Mouse (Mus musculus) embryonic facial prominence, embryonic 11.5 days (tissue): Measurements from ENCODE around the gene Dppa4. TPM values are rescaled to one million over a fixed set of nuclear protein-coding genes. Genes with fewer than 3 reads are reported as not detected.

Source experiments
- ATAC-seq: fragments of 200-750 bp; cut with Nextera tagmentation; replicated peaks from 2 replicates; pipeline ENCODE4 v1.8.0; 2017; ENCODE audit warnings: low read depth; ENCODE audit not compliant: insufficient number of reproducible peaks, low FRiP score, low TSS enrichment
- DNase-seq: peaks from one replicate; pipeline ENCODE4 v3.0.0-alpha.2; 2015; ENCODE audit warnings: low spot score
- H3K27ac ChIP-seq: fragments of 300-500 bp; sonication (generic); replicated peaks from 2 replicates; pipeline ENCODE4 v1.5.1; 2014; ENCODE audit warnings: mild to moderate bottlenecking, low read depth, low read length, control low read depth
- H3K27me3 ChIP-seq: fragments of 300-500 bp; sonication (generic); 2 replicates; pipeline ENCODE4 v1.6.1; 2014; ENCODE audit warnings: mild to moderate bottlenecking, low read length, moderate library complexity, mixed read lengths; ENCODE audit not compliant: control insufficient read depth, insufficient read depth
- H3K36me3 ChIP-seq: fragments of 300-500 bp; sonication (generic); replicated peaks from 2 replicates; pipeline ENCODE4 v1.6.1; 2014; ENCODE audit warnings: low read depth, mild to moderate bottlenecking, low read length, moderate library complexity, mixed read lengths; ENCODE audit not compliant: control insufficient read depth, insufficient read depth
- H3K4me1 ChIP-seq: fragments of 300-500 bp; sonication (generic); 2 replicates; pipeline ENCODE4 v1.6.1; 2014; ENCODE audit warnings: low read length, mixed read lengths; ENCODE audit not compliant: control insufficient read depth, insufficient read depth
- H3K4me2 ChIP-seq: fragments of 300-500 bp; sonication (generic); 2 replicates; pipeline ENCODE4 v1.6.1; 2014; ENCODE audit warnings: low read depth, mild to moderate bottlenecking, control low read depth, low read length, moderate library complexity
- H3K4me3 ChIP-seq: fragments of 300-500 bp; sonication (generic); 2 replicates; pipeline ENCODE4 v1.5.1; 2014; ENCODE audit warnings: low read depth, low read length, control low read depth
- H3K9ac ChIP-seq: fragments of 300-500 bp; sonication (generic); replicated peaks from 2 replicates; pipeline ENCODE4 v1.6.1; 2014; ENCODE audit warnings: mild to moderate bottlenecking, control low read depth, low read length
- H3K9me3 ChIP-seq: fragments of 300-500 bp; sonication (generic); replicated peaks from 2 replicates; pipeline ENCODE4 v1.6.1; 2016; ENCODE audit warnings: mild to moderate bottlenecking, low read length, inconsistent platforms, mixed read lengths; ENCODE audit not compliant: control insufficient read depth
- WGBS: fragments of 180-500 bp; shearing (Covaris S2); extraction: QIAGEN DNeasy Blood & Tissue Kit; methylation state at CpG from one replicate; pipeline ENCODE4 v1.1.7; 2014; 5-methylcytosine and 5-hydroxymethylcytosine counted together
- polyA plus RNA-seq: library from polyadenylated mRNA; unstranded; fragments of >200 nt; fragmentation: Nextera tagmentation; extraction: Ambion mirVana; gene quantifications from 2 replicates; pipeline ENCODE4 v1.2.1, GENCODE M21; 2014

Dppa4 gene
- polyA plus RNA-seq, 1 experiment from 2014 or later = not detected

DNA sequence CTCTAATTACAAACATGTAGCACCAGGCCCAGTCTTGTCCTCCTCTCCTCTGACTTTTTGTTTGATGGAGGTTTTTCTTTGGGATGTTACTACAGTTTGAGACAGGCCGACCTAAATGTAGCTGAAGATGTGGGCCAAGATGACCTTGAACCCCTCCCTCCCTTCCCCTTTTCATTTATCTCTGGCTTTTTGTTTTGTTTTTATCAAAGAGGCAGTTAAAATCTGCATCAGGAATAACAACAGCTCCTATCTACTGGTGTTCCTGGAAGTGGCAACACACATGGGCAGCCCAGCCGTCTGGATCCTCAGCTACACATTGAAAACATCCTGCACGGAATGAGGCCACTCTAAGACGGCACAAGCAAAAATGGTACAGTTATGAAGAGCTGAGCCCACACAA lies 17.7 kb upstream of the Dppa4 start:
- Histone ChIP-seq H3K36me3 (no peaks in the 10 kb centered on the region), H3K4me2 (no peak overlapping the region), H3K9me3 (no peaks in the 10 kb centered on the region), H3K27me3 (no peaks in the 10 kb centered on the region), H3K27ac (no peak overlapping the region), H3K9ac (no peak overlapping the region), H3K4me1 (no peaks in the 10 kb centered on the region), H3K4me3 (no peak overlapping the region)
- ATAC-seq (no peak), DNase-seq (no peak)
- WGBS = 84% methylated on average over 4 of the region's 4 CpGs

DNA sequence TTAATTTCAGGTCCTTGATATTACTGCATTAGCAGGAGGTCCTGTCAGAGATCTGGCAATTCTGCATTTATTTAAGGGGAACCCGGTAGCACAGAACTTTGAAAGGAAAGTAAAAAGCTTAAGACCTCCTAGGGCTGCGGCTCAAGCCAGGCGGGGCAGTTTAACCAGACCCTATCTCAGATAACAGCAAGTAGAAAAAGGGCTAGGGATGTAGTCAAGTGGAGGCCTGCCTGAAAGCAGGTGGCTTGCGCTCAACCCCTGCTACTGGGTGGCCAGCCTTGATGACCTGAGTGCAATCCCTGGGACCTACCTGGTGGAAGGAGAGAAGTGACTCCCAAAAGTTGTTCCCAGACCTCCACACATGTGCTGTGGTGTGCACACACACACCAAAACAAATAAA lies 6.6 kb upstream of the Dppa4 start:
- 80% methylated on average over 4 of the region's 4 CpGs for WGBS
- H3K4me2 ChIP-seq = no peak overlapping the region
- H3K36me3 ChIP-seq = no peaks in the 10 kb centered on the region
- ATAC-seq (no peak), DNase-seq (no peak)
- H3K9me3 ChIP-seq = no peaks in the 10 kb centered on the region
- no peaks in the 10 kb centered on the region for H3K4me1 ChIP-seq
- H3K27me3 ChIP-seq = no peaks in the 10 kb centered on the region
- no peak overlapping the region for H3K27ac ChIP-seq
- no peak overlapping the region for H3K4me3 ChIP-seq
- H3K9ac ChIP-seq = no peak overlapping the region

DNA sequence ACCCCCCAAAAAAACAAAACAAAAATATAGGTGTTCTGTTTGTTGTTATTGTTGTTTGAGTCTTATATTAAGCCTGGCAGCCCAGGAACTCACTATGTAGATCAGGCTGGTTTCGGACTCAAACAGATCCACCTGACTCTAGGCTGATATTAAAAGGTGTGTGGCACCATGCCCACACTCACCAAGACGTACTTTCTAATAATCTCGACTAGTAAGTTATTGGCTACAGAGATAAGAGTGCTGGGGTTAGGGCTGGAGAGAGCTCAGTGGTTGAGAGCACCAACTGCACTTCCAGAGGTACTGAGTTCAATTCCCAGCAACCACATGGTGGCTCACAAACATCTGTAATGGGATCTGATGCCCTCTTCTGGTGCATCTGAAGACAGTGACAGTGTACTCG lies 2.6 kb upstream of the Dppa4 start:
- Histone ChIP-seq H3K9me3 (no peaks in the 10 kb centered on the region), H3K4me1 (no peaks in the 10 kb centered on the region), H3K9ac (no peak overlapping the region), H3K4me2 (no peak overlapping the region), H3K27me3 (no peaks in the 10 kb centered on the region), H3K27ac (no peak overlapping the region), H3K36me3 (no peaks in the 10 kb centered on the region), H3K4me3 (no peak overlapping the region)
- ATAC-seq (no peak), DNase-seq (no peak)
- 93% methylated on average over 4 of the region's 4 CpGs for WGBS

DNA sequence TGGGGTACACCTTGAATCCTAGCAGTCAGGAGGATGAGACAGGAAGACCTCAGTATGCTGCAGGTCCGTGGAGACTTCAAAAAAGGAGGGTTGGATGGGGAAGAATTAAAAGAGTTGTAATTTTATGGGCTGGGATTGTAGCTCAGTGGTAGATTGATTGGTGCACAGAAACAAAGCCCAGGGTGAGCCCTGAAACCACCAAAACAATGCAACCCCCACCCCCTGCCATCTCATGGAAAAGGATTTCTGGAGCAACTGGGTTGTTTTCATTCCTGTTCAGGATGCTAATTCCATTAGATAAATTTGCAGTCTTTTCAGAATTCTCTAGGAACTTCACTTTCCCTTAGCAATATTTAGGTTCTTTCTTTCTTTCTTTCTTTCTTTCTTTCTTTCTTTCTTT lies 732 bp upstream of the Dppa4 start:
- no peak for ATAC-seq
- H3K9me3 ChIP-seq = no peaks in the 10 kb centered on the region
- no peak for DNase-seq
- 71% methylated on average over 1 of the region's 1 CpGs for WGBS
- H3K4me3 ChIP-seq = no peak overlapping the region
- no peak overlapping the region for H3K27ac ChIP-seq
- no peaks in the 10 kb centered on the region for H3K4me1 ChIP-seq
- no peak overlapping the region for H3K9ac ChIP-seq
- no peaks in the 10 kb centered on the region for H3K27me3 ChIP-seq
- no peaks in the 10 kb centered on the region for H3K36me3 ChIP-seq
- no peak overlapping the region for H3K4me2 ChIP-seq

DNA sequence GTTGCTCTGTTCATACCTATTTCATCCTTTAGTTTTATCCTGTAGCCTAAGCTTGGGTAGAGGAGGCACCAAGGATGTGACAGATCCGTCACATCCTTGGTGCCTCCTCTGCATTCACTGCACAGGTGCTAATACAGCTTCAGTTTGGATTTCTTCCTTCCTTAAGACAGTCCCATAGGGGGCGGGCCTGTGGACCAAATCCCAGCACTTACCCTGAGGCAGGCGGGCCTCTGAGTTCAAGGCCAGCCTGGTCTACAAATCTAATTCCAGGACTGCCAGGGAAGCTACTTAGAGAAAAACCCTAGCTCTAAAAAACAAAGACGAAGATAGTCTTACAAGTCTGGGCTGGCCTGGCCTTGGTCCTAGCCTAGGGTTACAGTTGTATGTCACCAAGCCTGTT lies 2.0 kb downstream of the Dppa4 start:
- no peak overlapping the region for H3K9ac ChIP-seq
- H3K27ac ChIP-seq = no peak overlapping the region
- no peak overlapping the region for H3K4me3 ChIP-seq
- H3K4me1 ChIP-seq = no peaks in the 10 kb centered on the region
- H3K4me2 ChIP-seq = no peak overlapping the region
- DNase-seq (no peak), ATAC-seq (no peak)
- 89% methylated on average over 4 of the region's 4 CpGs for WGBS
- no peaks in the 10 kb centered on the region for H3K36me3 ChIP-seq
- H3K9me3 ChIP-seq = no peaks in the 10 kb centered on the region
- H3K27me3 ChIP-seq = no peaks in the 10 kb centered on the region

DNA sequence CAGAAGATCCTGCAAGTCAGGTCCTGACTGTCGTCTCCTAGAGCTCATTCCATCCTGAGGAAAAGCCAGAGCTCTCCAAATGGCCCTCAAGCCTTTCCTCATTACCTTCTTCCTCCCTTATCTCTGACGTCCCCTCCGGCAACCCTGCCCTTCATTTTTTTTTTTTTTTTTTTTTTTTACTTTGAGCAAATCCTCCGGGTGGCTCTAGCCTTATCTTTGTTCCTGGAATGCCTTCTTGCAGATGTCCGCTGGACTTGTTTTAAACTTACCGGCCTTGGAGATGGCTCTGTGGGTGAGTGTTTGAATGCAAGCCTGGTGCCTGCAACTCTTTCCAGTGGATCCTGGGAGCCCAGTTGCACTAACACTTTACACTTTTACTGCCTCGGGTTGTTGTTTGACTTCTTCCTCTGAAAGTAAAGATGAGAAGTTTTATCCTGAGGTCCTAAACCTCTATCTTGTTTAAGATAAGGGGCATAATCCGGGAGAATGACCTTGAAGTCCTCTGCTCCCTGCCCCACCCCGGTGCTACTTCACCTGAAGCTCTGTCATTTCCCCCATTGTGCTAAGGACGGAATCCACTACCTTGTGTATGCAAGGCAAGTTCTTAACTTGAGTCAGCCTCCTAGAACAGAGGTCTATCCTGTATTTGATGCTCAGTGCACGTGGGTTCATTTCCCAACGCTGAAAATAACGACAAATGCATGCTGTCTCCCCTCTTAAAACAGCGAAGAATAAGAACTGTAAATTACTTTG lies 14.0 kb downstream of the Dppa4 start:
- Histone ChIP-seq H3K27me3 (no peaks in the 10 kb centered on the region), H3K4me2 (no peak overlapping the region), H3K9me3 (no peaks in the 10 kb centered on the region), H3K4me1 (no peaks in the 10 kb centered on the region), H3K4me3 (no peak overlapping the region), H3K27ac (no peak overlapping the region), H3K36me3 (no peaks in the 10 kb centered on the region), H3K9ac (no peak overlapping the region)
- WGBS = 74% methylated on average over 14 of the region's 14 CpGs
- no peak for ATAC-seq
- no peak for DNase-seq

DNA sequence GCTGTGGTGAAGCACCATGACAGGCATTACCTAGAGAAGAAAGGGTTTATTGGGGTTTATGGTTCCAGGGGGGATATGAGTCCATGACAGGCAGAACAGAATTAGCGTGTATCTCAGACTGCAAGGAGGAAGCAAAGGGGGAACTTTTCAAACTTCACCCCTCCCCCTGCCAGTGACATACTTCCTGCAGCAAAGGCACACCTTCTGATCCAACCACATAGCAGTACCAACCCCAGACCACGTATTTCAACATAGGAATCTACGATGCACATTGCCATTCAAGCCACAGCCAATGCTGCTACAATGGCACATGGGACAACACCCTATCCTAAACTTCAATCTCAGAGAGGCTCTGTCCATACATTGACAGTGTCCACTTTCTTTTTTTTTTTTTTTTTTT lies 16.4 kb downstream of the Dppa4 start:
- no peaks in the 10 kb centered on the region for H3K36me3 ChIP-seq
- H3K9ac ChIP-seq = no peak overlapping the region
- no peak overlapping the region for H3K4me2 ChIP-seq
- H3K27me3 ChIP-seq = no peaks in the 10 kb centered on the region
- ATAC-seq = no peak
- no peaks in the 10 kb centered on the region for H3K4me1 ChIP-seq
- H3K9me3 ChIP-seq = no peaks in the 10 kb centered on the region
- WGBS = 82% methylated on average over 3 of the region's 3 CpGs
- no peak overlapping the region for H3K27ac ChIP-seq
- no peak overlapping the region for H3K4me3 ChIP-seq
- no peak for DNase-seq

DNA sequence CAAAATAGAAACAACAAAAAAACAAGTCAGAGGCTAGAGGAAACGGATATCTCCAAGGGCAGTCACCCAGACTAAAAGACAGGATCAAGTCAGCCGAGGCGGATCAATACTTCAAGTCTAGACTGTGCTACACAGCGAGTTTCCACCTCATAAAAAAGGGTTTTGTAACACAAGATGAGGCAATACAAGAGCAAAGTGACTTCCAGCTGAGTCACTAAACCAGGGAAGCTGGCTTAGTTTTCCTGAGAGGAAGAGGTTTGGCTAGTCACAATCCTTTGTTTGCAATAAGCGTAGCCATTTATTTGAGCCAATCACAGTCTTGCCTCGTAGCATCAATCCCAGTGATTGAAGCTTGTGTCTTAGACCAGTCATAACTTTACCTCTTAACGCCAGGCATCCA lies 20.0 kb downstream of the Dppa4 start, which contains the start of gene Dppa2:
Dppa2 (plus strand) TSS at position 400 of the 400 bp plus-strand sequence.
- no peak within 1 kb of the TSS for H3K27ac ChIP-seq
- H3K36me3 ChIP-seq = no peaks in the 10 kb centered on the region
- DNase-seq (no peak), ATAC-seq (no peak)
- 80% methylated on average over 7 of the region's 7 CpGs for WGBS
- no peak within 1 kb of the TSS for H3K4me3 ChIP-seq
- no peaks in the 10 kb centered on the region for H3K4me1 ChIP-seq
- H3K9me3 ChIP-seq = no peaks in the 10 kb centered on the region
- no peak within 1 kb of the TSS for H3K9ac ChIP-seq
- no peaks in the 10 kb centered on the region for H3K27me3 ChIP-seq
- no peak within 1 kb of the TSS for H3K4me2 ChIP-seq
